Mouse (Mus musculus) lung, embryonic 16.5 days (tissue): ENCODE data around the gene Tulp4. TPM values are rescaled to one million over a fixed set of nuclear protein-coding genes. Genes with fewer than 3 reads are reported as not detected.

Source experiments
- ATAC-seq: fragments of 200-750 bp; cut with Nextera tagmentation; 2 replicates; pipeline ENCODE4 v1.8.0; 2017; ENCODE audit warnings: low read depth, mild to moderate bottlenecking, moderate library complexity
- H3K27ac ChIP-seq: fragments of 300-500 bp; sonication (generic); 2 replicates; pipeline ENCODE4 v1.5.1; 2014; ENCODE audit warnings: mild to moderate bottlenecking, control low read depth, low read length
- H3K27me3 ChIP-seq: fragments of 300-500 bp; sonication (generic); 2 replicates; pipeline ENCODE4 v1.6.1; 2014; ENCODE audit warnings: low read depth, low read length, mixed read lengths; ENCODE audit not compliant: control insufficient read depth, insufficient read depth
- H3K36me3 ChIP-seq: fragments of 300-500 bp; sonication (generic); 2 replicates; pipeline ENCODE4 v1.6.1; 2014; ENCODE audit warnings: low read length; ENCODE audit not compliant: control insufficient read depth, insufficient read depth
- H3K4me1 ChIP-seq: fragments of 300-500 bp; sonication (generic); replicated peaks from 2 replicates; pipeline ENCODE4 v1.6.1; 2014; ENCODE audit warnings: low read length, mixed read lengths; ENCODE audit not compliant: control insufficient read depth, insufficient read depth
- H3K4me2 ChIP-seq: fragments of 300-500 bp; sonication (generic); 2 replicates; pipeline ENCODE4 v1.6.1; 2014; ENCODE audit warnings: low read depth, low read length, control low read depth
- H3K4me3 ChIP-seq: fragments of 300-500 bp; sonication (generic); 2 replicates; pipeline ENCODE4 v1.5.1; 2014; ENCODE audit warnings: mild to moderate bottlenecking, low read length, control low read depth
- H3K9ac ChIP-seq: fragments of 300-500 bp; sonication (generic); 2 replicates; pipeline ENCODE4 v1.6.1; 2014; ENCODE audit warnings: low read length, control low read depth
- H3K9me3 ChIP-seq: fragments of 300-500 bp; sonication (generic); 2 replicates; pipeline ENCODE4 v1.6.1; 2016; ENCODE audit warnings: low read length; ENCODE audit not compliant: control insufficient read depth
- WGBS: fragments of 180-500 bp; shearing (Covaris S2); extraction: QIAGEN DNeasy Blood & Tissue Kit; methylation state at CpG from one replicate; pipeline ENCODE4 v1.1.7; 2014; 5-methylcytosine and 5-hydroxymethylcytosine counted together
- polyA plus RNA-seq: library from polyadenylated mRNA; unstranded; fragments of >200 nt; fragmentation: Nextera tagmentation; extraction: Ambion mirVana; gene quantifications from 2 replicates; pipeline ENCODE4 v1.2.1, GENCODE M21; 2015

Tulp4 gene
- polyA plus RNA-seq, 1 experiment from 2014 or later, result 56.0 TPM

- 66% methylated on average over 6 of the region's 6 CpGs for WGBS
- no peak for ATAC-seq
These were observed 14.6 kb upstream of the Tulp4 start for GRCm38 (mm10) chr17:6091604-6092003.

GRCm38 (mm10) chr17:6095579-6095978 lies 10.7 kb upstream of the Tulp4 start:
- Histone ChIP-seq H3K4me2 (no peak overlapping the region), H3K4me1 (no peaks in the 10 kb centered on the region), H3K27me3 (no peaks in the 10 kb centered on the region), H3K4me3 (no peak overlapping the region), H3K9ac (no peak overlapping the region), H3K27ac (no peak overlapping the region), H3K36me3 (no peaks in the 10 kb centered on the region), H3K9me3 (no peaks in the 10 kb centered on the region)
- ATAC-seq, result no peak

More at GRCm38 (mm10) chr17:6091604-6092003, 14.6 kb upstream of the Tulp4 start:
- Histone ChIP-seq H3K4me2 (no peak overlapping the region), H3K4me1 (no peaks in the 10 kb centered on the region), H3K9ac (no peak overlapping the region), H3K4me3 (no peak overlapping the region), H3K27me3 (no peaks in the 10 kb centered on the region), H3K27ac (no peak overlapping the region), H3K9me3 (no peaks in the 10 kb centered on the region), H3K36me3 (peaks cover 2% of the 10 kb centered on the region; the same call in 1 of the 2 replicates)

DNA sequence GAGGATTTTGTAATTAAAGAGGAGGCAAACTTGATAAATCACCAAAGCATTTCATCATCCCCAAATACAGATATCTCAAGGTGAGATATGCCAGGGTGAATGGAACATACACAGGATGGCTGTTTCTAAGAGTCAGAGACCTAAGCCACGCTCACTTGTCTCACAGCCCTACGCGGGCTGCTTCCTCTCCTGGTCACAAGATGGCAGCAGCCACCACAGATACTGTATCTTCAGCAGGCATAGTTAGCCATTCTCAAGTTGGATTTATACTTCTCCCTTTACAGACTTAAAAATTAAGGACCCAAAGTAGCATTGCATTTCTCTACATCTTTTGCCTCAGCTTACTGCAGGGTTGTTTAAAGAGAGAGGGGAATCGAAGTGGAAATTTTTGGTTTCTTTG lies 8.4 kb upstream of the Tulp4 start:
- Histone ChIP-seq H3K9ac (no peak overlapping the region), H3K4me1 (no peaks in the 10 kb centered on the region), H3K4me2 (no peak overlapping the region), H3K27me3 (no peaks in the 10 kb centered on the region), H3K27ac (no peak overlapping the region), H3K9me3 (no peaks in the 10 kb centered on the region), H3K36me3 (no peaks in the 10 kb centered on the region), H3K4me3 (no peak overlapping the region)
- 26% methylated on average over 4 of the region's 4 CpGs for WGBS
- peak; percentile 56; the same call in 1 of the 2 replicates for ATAC-seq

- H3K27me3 ChIP-seq, result no peaks in the 10 kb centered on the region
- 83% methylated on average over 3 of the region's 3 CpGs for WGBS
- no peaks in the 10 kb centered on the region for H3K36me3 ChIP-seq
- H3K9ac ChIP-seq, result no peak overlapping the region
- H3K9me3 ChIP-seq, result no peaks in the 10 kb centered on the region
- H3K27ac ChIP-seq, result no peak overlapping the region
- no peak overlapping the region for H3K4me3 ChIP-seq
- no peak overlapping the region for H3K4me2 ChIP-seq
- H3K4me1 ChIP-seq, result no peaks in the 10 kb centered on the region
- no peak for ATAC-seq
These were observed 4.0 kb upstream of the Tulp4 start for GRCm38 (mm10) chr17:6102287-6102686.

DNA sequence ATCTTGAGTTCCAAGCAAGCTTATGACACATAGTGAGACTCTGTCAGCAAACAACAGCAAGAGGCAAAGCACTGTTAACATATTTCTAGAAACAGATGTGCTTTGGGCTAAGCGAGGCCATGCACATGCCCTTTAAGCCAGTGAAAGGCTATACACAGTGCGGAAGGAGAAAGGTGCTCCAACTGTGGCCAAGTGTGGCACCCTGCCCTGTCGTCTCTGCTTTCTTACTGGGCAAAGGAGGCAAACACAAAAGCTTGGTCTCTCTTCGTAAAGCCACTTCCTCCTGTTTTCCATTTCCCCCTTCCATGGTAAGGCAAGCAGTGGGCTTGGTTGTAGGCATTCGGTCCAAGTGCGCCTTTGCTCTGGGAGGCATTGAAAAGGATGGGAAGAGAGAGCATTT lies 2.7 kb upstream of the Tulp4 start:
- no peaks in the 10 kb centered on the region for H3K9me3 ChIP-seq
- no peaks in the 10 kb centered on the region for H3K27me3 ChIP-seq
- ATAC-seq, result no peak
- H3K27ac ChIP-seq, result no peak overlapping the region
- 77% methylated on average over 6 of the region's 6 CpGs for WGBS
- H3K4me2 ChIP-seq, result no peak overlapping the region
- no peaks in the 10 kb centered on the region for H3K36me3 ChIP-seq
- H3K4me3 ChIP-seq, result no peak overlapping the region
- no peak overlapping the region for H3K9ac ChIP-seq
- H3K4me1 ChIP-seq, result peaks cover 6% of the 10 kb centered on the region; the same call in 1 of the 2 replicates

DNA sequence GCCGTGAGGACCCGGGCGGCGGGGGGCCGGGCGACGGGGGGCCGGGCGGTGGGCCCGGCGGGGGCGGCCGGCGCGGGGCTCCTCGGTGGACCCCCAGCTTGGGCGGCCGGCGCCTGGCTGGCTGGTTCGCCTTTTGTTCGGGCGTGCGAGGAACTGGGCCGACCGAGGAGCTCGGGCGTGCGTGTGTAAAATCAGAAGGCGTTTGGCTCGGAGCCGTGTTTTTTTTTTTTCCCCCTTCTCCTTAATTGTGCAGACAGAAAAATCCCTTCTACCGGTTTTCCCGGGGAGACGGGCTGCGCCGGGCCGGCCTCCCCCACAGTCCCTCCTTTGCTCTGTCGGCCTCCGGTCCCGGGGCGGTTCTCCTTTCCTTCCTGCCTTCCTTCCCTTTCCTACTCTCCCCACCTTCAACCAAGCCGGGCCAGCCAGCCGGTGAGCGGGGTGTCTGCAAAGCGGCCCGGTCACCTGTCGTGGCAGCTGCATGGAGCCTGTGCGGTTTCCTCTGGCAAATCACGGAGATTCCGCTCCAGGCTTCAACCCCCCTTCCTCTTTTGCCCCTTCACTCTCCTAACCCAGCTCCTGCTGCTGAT lies 871 bp downstream of the Tulp4 start:
- Histone ChIP-seq H3K4me2 (peak overlapping the region; percentile 73), H3K27me3 (no peaks in the 10 kb centered on the region), H3K4me3 (peak overlapping the region; percentile 89), H3K9ac (peak overlapping the region; percentile 94), H3K36me3 (no peaks in the 10 kb centered on the region), H3K27ac (peak overlapping the region; percentile 93), H3K4me1 (peaks cover 13% of the 10 kb centered on the region; the same call in 1 of the 2 replicates), H3K9me3 (no peaks in the 10 kb centered on the region)
- under 1% methylated on average over 23 of the region's 50 CpGs for WGBS
- peak; percentile 63 for ATAC-seq

GRCm38 (mm10) chr17:6108175-6108574 lies 1.9 kb downstream of the Tulp4 start:
- no peak for ATAC-seq
- Histone ChIP-seq H3K4me2 (peak overlapping the region; percentile 73), H3K36me3 (no peaks in the 10 kb centered on the region), H3K4me3 (peak overlapping the region; percentile 89), H3K9ac (0 out of 2 replicates have a peak overlapping the region, but pooled peaks have one; percentile 41), H3K4me1 (peaks cover 13% of the 10 kb centered on the region; the same call in 1 of the 2 replicates), H3K27ac (no peak overlapping the region), H3K27me3 (no peaks in the 10 kb centered on the region), H3K9me3 (no peaks in the 10 kb centered on the region)
- 49% methylated on average over 7 of the region's 7 CpGs for WGBS

DNA sequence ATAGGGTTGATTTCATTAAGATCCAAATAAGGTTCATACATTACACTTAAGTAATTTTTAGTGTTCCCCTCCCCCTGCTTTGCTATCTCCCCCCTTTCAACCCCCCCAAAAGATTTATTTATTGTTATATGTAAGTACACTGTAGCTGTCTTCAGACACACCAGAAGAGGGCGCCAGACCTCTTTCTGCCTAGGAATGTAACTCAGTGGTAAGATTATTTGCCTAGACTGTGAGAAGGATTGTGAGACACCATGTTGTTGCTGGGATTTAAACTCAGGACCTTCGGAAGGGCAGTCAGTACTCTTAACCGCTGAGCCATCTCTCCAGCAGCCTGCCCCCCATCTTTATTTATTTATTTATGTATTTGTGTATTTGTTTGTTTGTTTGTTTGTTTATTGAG lies 4.7 kb downstream of the Tulp4 start:
- WGBS, result 79% methylated on average over 3 of the region's 3 CpGs
- H3K4me1 ChIP-seq, result peaks cover 13% of the 10 kb centered on the region; the same call in 1 of the 2 replicates
- no peak for ATAC-seq

GRCm38 (mm10) chr17:6113653-6114052 lies 7.4 kb downstream of the Tulp4 start:
- no peak overlapping the region for H3K4me2 ChIP-seq
- H3K27ac ChIP-seq, result no peak overlapping the region
- no peaks in the 10 kb centered on the region for H3K9me3 ChIP-seq
- H3K27me3 ChIP-seq, result no peaks in the 10 kb centered on the region
- WGBS, result 80% methylated on average over 6 of the region's 6 CpGs
- no peak overlapping the region for H3K4me3 ChIP-seq
- H3K4me1 ChIP-seq, result peaks cover 6% of the 10 kb centered on the region; the same call in 1 of the 2 replicates
- no peak overlapping the region for H3K9ac ChIP-seq
- no peak for ATAC-seq
- no peaks in the 10 kb centered on the region for H3K36me3 ChIP-seq

More for the DNA sequence above, 4.7 kb downstream of the Tulp4 start:
- no peaks in the 10 kb centered on the region for H3K27me3 ChIP-seq
- no peak overlapping the region for H3K4me3 ChIP-seq
- H3K9ac ChIP-seq, result no peak overlapping the region
- no peaks in the 10 kb centered on the region for H3K36me3 ChIP-seq
- no peak overlapping the region for H3K27ac ChIP-seq
- H3K9me3 ChIP-seq, result no peaks in the 10 kb centered on the region
- no peak overlapping the region for H3K4me2 ChIP-seq
